Mouse (Mus musculus): Measurements from ENCODE around the gene Slc25a14.

Slc25a14 gene

GRCm38 (mm10) chrX:48623379-48624053 lies at the start of gene Slc25a14:
Slc25a14 (plus strand) TSS chrX:48623413.
- peak; percentile 57 for DNase-seq (ENCODE audit: low read depth)

- DNase-seq (ENCODE audit: low read depth) = no peak
Observed at GRCm38 (mm10) chrX:48583332-48583731, 39.9 kb upstream of the Slc25a14 start.

- DNase-seq (ENCODE audit: low read depth) = no peak
Observed at GRCm38 (mm10) chrX:48593721-48594098, 29.5 kb upstream of the Slc25a14 start.

- DNase-seq (ENCODE audit: low read depth) = peak; percentile 24
Observed at GRCm38 (mm10) chrX:48594099-48594760, 29.0 kb upstream of the Slc25a14 start, which contains the start of gene Zfp280c. Zfp280c (minus strand) TSS chrX:48594504.

GRCm38 (mm10) chrX:48596053-48596452 lies 27.2 kb upstream of the Slc25a14 start:
- no peak for DNase-seq (ENCODE audit: low read depth)

- no peak for DNase-seq (ENCODE audit: low read depth)
Observed at GRCm38 (mm10) chrX:48596906-48597305, 26.3 kb upstream of the Slc25a14 start.

GRCm38 (mm10) chrX:48604872-48605271 lies 18.3 kb upstream of the Slc25a14 start:
- no peak for DNase-seq (ENCODE audit: low read depth)

GRCm38 (mm10) chrX:48623049-48623378 lies 199 bp upstream of the Slc25a14 start:
- no peak for DNase-seq (ENCODE audit: low read depth)

- DNase-seq (ENCODE audit: low read depth) = no peak
Observed at GRCm38 (mm10) chrX:48624054-48624420, 824 bp downstream of the Slc25a14 start.

- DNase-seq (ENCODE audit: low read depth) = no peak
Observed at GRCm38 (mm10) chrX:48637032-48637431, 13.8 kb downstream of the Slc25a14 start.

GRCm38 (mm10) chrX:48644122-48644521 lies 20.9 kb downstream of the Slc25a14 start:
- no peak for DNase-seq (ENCODE audit: low read depth)

GRCm38 (mm10) chrX:48666807-48667206 lies 43.6 kb downstream of the Slc25a14 start:
- no peak for DNase-seq (ENCODE audit: low read depth)

- DNase-seq (ENCODE audit: low read depth) = no peak
Observed at GRCm38 (mm10) chrX:48669588-48669987, 46.4 kb downstream of the Slc25a14 start.

- no peak for DNase-seq (ENCODE audit: low read depth)
Observed at GRCm38 (mm10) chrX:48671714-48672113, 48.5 kb downstream of the Slc25a14 start.

- no peak for DNase-seq (ENCODE audit: low read depth)
Observed at GRCm38 (mm10) chrX:48674171-48674570, 51.0 kb downstream of the Slc25a14 start, which contains the start of gene Gpr119. Gpr119 (minus strand) TSS chrX:48674478.

- DNase-seq (ENCODE audit: low read depth) = peak; percentile 6
Observed at GRCm38 (mm10) chrX:48683451-48683850, 60.2 kb downstream of the Slc25a14 start.

GRCm38 (mm10) chrX:48683857-48684256 lies 60.6 kb downstream of the Slc25a14 start:
- no peak for DNase-seq (ENCODE audit: low read depth)

GRCm38 (mm10) chrX:48694460-48694859 lies 71.2 kb downstream of the Slc25a14 start:
- DNase-seq (ENCODE audit: low read depth) = no peak

- peak; percentile 69 for DNase-seq (ENCODE audit: low read depth)
Observed at GRCm38 (mm10) chrX:48694864-48695371, 71.7 kb downstream of the Slc25a14 start, which contains the start of gene Rbmx2. Rbmx2 (plus strand) TSS chrX:48695004.

GRCm38 (mm10) chrX:48709701-48710100 lies 86.5 kb downstream of the Slc25a14 start:
- no peak for DNase-seq (ENCODE audit: low read depth)
